ENCODE assay signal across 28 mouse cellular contexts in the genomic region with DNA sequence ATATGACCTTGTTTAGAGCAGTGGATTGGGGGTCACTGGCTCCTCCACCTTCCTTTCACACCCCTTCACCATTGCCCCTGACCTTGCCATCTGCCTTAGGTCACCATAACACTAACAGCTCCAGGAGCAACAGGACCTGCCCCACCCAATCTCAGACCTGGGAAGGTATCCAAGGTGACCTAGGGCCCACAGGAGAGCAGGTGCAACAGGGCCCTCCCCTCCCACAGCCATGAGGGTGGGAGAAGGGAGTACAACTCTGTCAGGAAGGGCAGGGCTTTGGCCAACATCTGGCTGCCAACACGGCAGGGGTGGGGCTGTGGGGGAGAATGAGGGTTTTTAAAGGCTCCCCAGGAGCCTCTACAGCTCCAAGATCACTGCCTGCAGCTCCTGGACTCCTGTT. TPM values are rescaled to one million over a fixed set of nuclear protein-coding genes. Genes with fewer than 3 reads are reported as not detected.
DNase-seq lines count a peak whose midpoint lies in the region; ATAC-seq and TF ChIP-seq lines count a peak whose summit lies in the region.
"Had no signal": no experiment of that assay in that cellular context is flagged by ENCODE, and none has a peak within 500 bp of the region (broad histone marks: within the 10 kb centered on the region; RNA-seq: fewer than 3 reads in every experiment).

A gene (plus strand): TSS at position 285 of the 400 bp plus-strand sequence.

- no peaks in the 10 kb centered on the region for H3K4me1 ChIP-seq in thymus, adult 2 months (replicated peaks; ENCODE audit: control insufficient read depth, insufficient read depth, low read length)
- H3K4me1 ChIP-seq in intestine, embryonic 16.5 days (ENCODE audit: control insufficient read depth, insufficient read depth, low read length): 0 out of 2 replicates have a peak, but pooled peaks cover 4% of the 10 kb centered on the region
- H3K4me1 ChIP-seq in stomach, postnatal 0 days (replicated peaks; ENCODE audit: control insufficient read depth, insufficient read depth): no peaks in the 10 kb centered on the region
- H3K4me1 ChIP-seq: embryonic facial prominence, embryonic 10.5 days; heart, embryonic 15.5 days; lung, embryonic 15.5 days had no signal

- no peak for TF ChIP-seq CTCF in thymus, adult 2 months (IDR thresholded peaks at IDR 0.05; ENCODE audit: borderline replicate concordance, control insufficient read depth, extremely low read depth, insufficient read depth, low read length, poor library complexity)
- no peak for TF ChIP-seq CTCF in stomach, postnatal 0 days (IDR thresholded peaks at IDR 0.05; ENCODE audit: low read depth)

- no peaks in the 10 kb centered on the region for H3K36me3 ChIP-seq in thymus, adult 2 months (ENCODE audit: control insufficient read depth, insufficient read depth, low read length)
- no peaks in the 10 kb centered on the region for H3K36me3 ChIP-seq in intestine, embryonic 16.5 days (ENCODE audit: control insufficient read depth, insufficient read depth, low read length)
- H3K36me3 ChIP-seq in stomach, postnatal 0 days (ENCODE audit: control insufficient read depth, insufficient read depth, low read length): no peaks in the 10 kb centered on the region
- H3K36me3 ChIP-seq: embryonic facial prominence, embryonic 10.5 days; heart, embryonic 15.5 days; lung, embryonic 15.5 days had no signal

- H3K9ac ChIP-seq in intestine, embryonic 16.5 days (ENCODE audit: low read depth, low read length): no peak within 1 kb of the TSS
- no peak within 1 kb of the TSS for H3K9ac ChIP-seq in stomach, postnatal 0 days (ENCODE audit: low read length)
- H3K9ac ChIP-seq: heart, embryonic 15.5 days; liver, embryonic 14.5 days; lung, embryonic 15.5 days had no signal

- no peak for DNase-seq in thymus, adult 2 months
- DNase-seq in thymus, postnatal 10 days (ENCODE audit: low spot score in 2 of 2): no peak
- DNase-seq in kidney, postnatal 14 days: peak; percentile 46
- peak; percentile 29 for DNase-seq in stomach, postnatal 0 days (ENCODE audit: low spot score)
- no peak for DNase-seq in gastrocnemius, postnatal 4 days (ENCODE audit: low spot score in 2 of 2)
- DNase-seq in adrenal gland, postnatal 14 days: no peak
- DNase-seq in thymus, postnatal 25 days: no peak
- DNase-seq: adrenal gland, postnatal 36 days; cerebellum, adult 18-20 months; gastrocnemius, postnatal 14 days; heart, adult 2 months; right cerebral cortex, postnatal 4 days; thymus, postnatal 36 days had no signal

- WGBS in thymus, adult 2 months: 40% methylated on average over 1 of the region's 1 CpGs
- 33% methylated on average over 1 of the region's 1 CpGs for WGBS in intestine, embryonic 16.5 days
- 18% methylated on average over 1 of the region's 1 CpGs for WGBS in stomach, postnatal 0 days

- H3K27me3 ChIP-seq in thymus, adult 2 months (ENCODE audit: control insufficient read depth, insufficient read depth, low read length): no peaks in the 10 kb centered on the region
- H3K27me3 ChIP-seq in intestine, embryonic 16.5 days (replicated peaks; ENCODE audit: control insufficient read depth, insufficient read depth, low read length): no peaks in the 10 kb centered on the region
- H3K27me3 ChIP-seq in stomach, postnatal 0 days (ENCODE audit: control insufficient read depth, insufficient read depth, low read length): no peaks in the 10 kb centered on the region
- H3K27me3 ChIP-seq: heart, embryonic 15.5 days; lung, embryonic 15.5 days had no signal

- no peaks in the 10 kb centered on the region for H3K9me3 ChIP-seq in intestine, embryonic 16.5 days (ENCODE audit: control insufficient read depth, low read length)
- H3K9me3 ChIP-seq in stomach, postnatal 0 days (ENCODE audit: control insufficient read depth, low read length): no peaks in the 10 kb centered on the region
- H3K9me3 ChIP-seq: embryonic facial prominence, embryonic 10.5 days; heart, embryonic 15.5 days; lung, embryonic 15.5 days had no signal

- no peak within 1 kb of the TSS for H3K4me2 ChIP-seq in intestine, embryonic 16.5 days (ENCODE audit: low read depth, low read length)
- no peak within 1 kb of the TSS for H3K4me2 ChIP-seq in stomach, postnatal 0 days (replicated peaks; ENCODE audit: low read depth)
- H3K4me2 ChIP-seq: heart, embryonic 15.5 days; lung, embryonic 15.5 days; midbrain, embryonic 11.5 days had no signal

- peak; percentile 66 for ATAC-seq in intestine, embryonic 16.5 days
- no peak for ATAC-seq in stomach, postnatal 0 days (ENCODE audit: low FRiP score, low TSS enrichment)
- ATAC-seq: hindbrain, postnatal 0 days; Patski had no signal

- H3K4me3 ChIP-seq in thymus, adult 2 months (ENCODE audit: control insufficient read depth, insufficient read depth, low read length): no peak within 1 kb of the TSS
- no peak within 1 kb of the TSS for H3K4me3 ChIP-seq in intestine, embryonic 16.5 days (ENCODE audit: low read length)
- H3K4me3 ChIP-seq in stomach, postnatal 0 days (ENCODE audit: low read depth, low read length): no peak within 1 kb of the TSS
- H3K4me3 ChIP-seq: embryonic facial prominence, embryonic 10.5 days; heart, adult 2 months; heart, embryonic 15.5 days; lung, embryonic 15.5 days had no signal

- H3K27ac ChIP-seq in thymus, adult 2 months (ENCODE audit: control insufficient read depth, insufficient read depth, low read length): no peak within 1 kb of the TSS
- H3K27ac ChIP-seq in intestine, embryonic 16.5 days (ENCODE audit: low read length): no peak within 1 kb of the TSS
- no peak within 1 kb of the TSS for H3K27ac ChIP-seq in stomach, postnatal 0 days (replicated peaks)
- H3K27ac ChIP-seq: embryonic facial prominence, embryonic 10.5 days; heart, adult 2 months; heart, embryonic 15.5 days; hindbrain, postnatal 0 days; liver, embryonic 14.5 days; lung, embryonic 15.5 days had no signal

- TF ChIP-seq POLR2A in thymus, adult 2 months (IDR thresholded peaks at IDR 0.05; ENCODE audit: control insufficient read depth, extremely low read depth, insufficient read depth, low read length, poor library complexity): no peak

- no peak for TF ChIP-seq EP300 in stomach, postnatal 0 days (optimal IDR thresholded peaks at IDR 0.05)

RNA-seq across cellular contexts. Expression of the gene that starts here (rescaled TPM):
- 21.7 and 27.1 TPM in 2 replicates for polyA plus RNA-seq in thymus, adult 2 months (2012; rRNA removed)
- polyA plus RNA-seq in intestine, embryonic 16.5 days (2015; fragmentation: Nextera tagmentation; extraction: Ambion mirVana): 44.2 and 51.8 TPM in 2 replicates
- polyA plus RNA-seq in stomach, postnatal 0 days (2015; fragmentation: Nextera tagmentation; extraction: Ambion mirVana): 9.7 and 10.7 TPM in 2 replicates
- not detected for total RNA-seq in gastrocnemius, postnatal 4 days (2021)
- 0.37 and 1.6 TPM in 2 replicates for total RNA-seq in adrenal gland, postnatal 14 days (2021)
- total RNA-seq: adrenal gland, postnatal 36 days; common myeloid progenitor, adult 5-6 weeks; heart, adult 2 months; hematopoietic stem cell, adult 5-6 weeks; hindbrain, postnatal 0 days; layer of hippocampus, adult 8-10 months; left cerebral cortex, postnatal 25 days had no signal
- polyA plus RNA-seq: embryonic facial prominence, embryonic 10.5 days; forebrain, embryonic 11.5 days; hindbrain, postnatal 0 days; limb, embryonic 14.5 days; liver, embryonic 14.5 days; midbrain, embryonic 11.5 days; neural tube, embryonic 11.5 days; Patski had no signal

Comparison
In these comparisons a context has a peak if more than half of its experiments do, and no peak if none do; other contexts are left out.
1. DNase-seq: peak in kidney, postnatal 14 days (single experiment) and stomach, postnatal 0 days (single experiment); none in thymus, adult 2 months (single experiment), thymus, postnatal 10 days (0 of 2), gastrocnemius, postnatal 4 days (0 of 2), adrenal gland, postnatal 14 days (single experiment) and thymus, postnatal 25 days (single experiment).